Mouse (Mus musculus) heart, embryonic 14.5 days (tissue): ENCODE data around the gene 4930486L24Rik. TPM values are rescaled to one million over a fixed set of nuclear protein-coding genes. Genes with fewer than 3 reads are reported as not detected.

Experiments used
- ATAC-seq: fragments of 200-750 bp; cut with Nextera tagmentation; 2 replicates; pipeline ENCODE4 v1.8.0; 2017; ENCODE audit warnings: low read depth, moderate TSS enrichment; ENCODE audit not compliant: insufficient number of reproducible peaks, insufficient read depth, low FRiP score
- H3K27ac ChIP-seq, 2 experiments: fragments of 200-500 bp in 1 of 2; fragments of 300-500 bp in 1 of 2; sonication (generic) in 1 of 2; replicated peaks in 1 of 2; 2 replicates each; pipeline ENCODE4 v1.5.1; 2012 to 2014; ENCODE audit warnings: low read depth in 2 of 2, low read length in 2 of 2, control low read depth in 1 of 2, mild to moderate bottlenecking in 1 of 2, mixed read lengths in 1 of 2; ENCODE audit not compliant: control insufficient read depth in 1 of 2, insufficient read depth in 1 of 2
- H3K27me3 ChIP-seq: fragments of 300-500 bp; sonication (generic); 2 replicates; pipeline ENCODE4 v1.6.1; 2014; ENCODE audit warnings: mild to moderate bottlenecking, low read length, control low read depth; ENCODE audit not compliant: control insufficient read depth, insufficient read depth
- H3K36me3 ChIP-seq: fragments of 300-500 bp; sonication (generic); 2 replicates; pipeline ENCODE4 v1.6.1; 2014; ENCODE audit warnings: mild to moderate bottlenecking, control low read depth, low read length, mixed read lengths; ENCODE audit not compliant: control insufficient read depth, insufficient read depth
- H3K4me1 ChIP-seq, 2 experiments: fragments of 200-500 bp in 1 of 2; fragments of 300-500 bp in 1 of 2; sonication (generic) in 1 of 2; 2 replicates each; pipeline ENCODE4 v1.6.1; 2012 to 2014; ENCODE audit warnings: low read length in 2 of 2, control low read depth in 1 of 2, mixed read lengths in 1 of 2; ENCODE audit not compliant: control insufficient read depth in 2 of 2, insufficient read depth in 2 of 2
- H3K4me2 ChIP-seq: fragments of 300-500 bp; sonication (generic); 2 replicates; pipeline ENCODE4 v1.6.1; 2014; ENCODE audit warnings: mild to moderate bottlenecking, low read length
- H3K4me3 ChIP-seq, 2 experiments: fragments of 200-500 bp in 1 of 2; fragments of 300-500 bp in 1 of 2; sonication (generic) in 1 of 2; 2 replicates each; pipeline ENCODE4 v1.5.1; 2012 to 2014; ENCODE audit warnings: low read length in 2 of 2, mild to moderate bottlenecking in 2 of 2, control low read depth in 1 of 2, low read depth in 1 of 2, moderate library complexity in 1 of 2; ENCODE audit not compliant: control insufficient read depth in 1 of 2, insufficient read depth in 1 of 2
- H3K9ac ChIP-seq: fragments of 300-500 bp; sonication (generic); 2 replicates; pipeline ENCODE4 v1.6.1; 2014; ENCODE audit warnings: mild to moderate bottlenecking, low read length
- H3K9me3 ChIP-seq: fragments of 300-500 bp; sonication (generic); 2 replicates; pipeline ENCODE4 v1.6.1; 2016; ENCODE audit warnings: low read length, control low read depth; ENCODE audit not compliant: control insufficient read depth
- WGBS: fragments of 180-500 bp; shearing (Covaris S2); extraction: QIAGEN DNeasy Blood & Tissue Kit; methylation state at CpG from one replicate; pipeline ENCODE4 v1.1.7; 2014; 5-methylcytosine and 5-hydroxymethylcytosine counted together
- polyA plus RNA-seq: library from polyadenylated mRNA; unstranded; fragments of >200 nt; fragmentation: Nextera tagmentation; extraction: Ambion mirVana; gene quantifications from 2 replicates; pipeline ENCODE4 v1.2.1, GENCODE M21; 2014

The 4930486L24Rik gene
- polyA plus RNA-seq, 1 experiment from 2014 or later = 0.30 TPM

- Histone ChIP-seq H3K4me2 (no peak overlapping the region), H3K9ac (no peak overlapping the region), H3K27me3 (no peaks in the 10 kb centered on the region), H3K4me1 (no peaks in the 10 kb centered on the region), H3K36me3 (no peaks in the 10 kb centered on the region), H3K4me3 (no peak overlapping the region), H3K27ac (no peak overlapping the region), H3K9me3 (no peaks in the 10 kb centered on the region)
- no peak for ATAC-seq
- 75% methylated on average over 8 of the region's 8 CpGs for WGBS
These were observed 21.1 kb downstream of the 4930486L24Rik start for GRCm38 (mm10) chr13:60843153-60843552.

GRCm38 (mm10) chr13:60842703-60843102 lies 21.6 kb downstream of the 4930486L24Rik start:
- H3K9me3 ChIP-seq = no peaks in the 10 kb centered on the region
- 65% methylated on average over 6 of the region's 6 CpGs for WGBS
- no peak overlapping the region for H3K9ac ChIP-seq
- no peak overlapping the region for H3K27ac ChIP-seq
- ATAC-seq = no peak
- no peak overlapping the region for H3K4me2 ChIP-seq
- H3K27me3 ChIP-seq = no peaks in the 10 kb centered on the region
- H3K36me3 ChIP-seq = no peaks in the 10 kb centered on the region
- H3K4me1 ChIP-seq = no peaks in the 10 kb centered on the region
- no peak overlapping the region for H3K4me3 ChIP-seq

- H3K4me1 ChIP-seq = no peaks in the 10 kb centered on the region
- no peak overlapping the region for H3K27ac ChIP-seq
- no peak for ATAC-seq
- H3K4me2 ChIP-seq = no peak overlapping the region
- no peaks in the 10 kb centered on the region for H3K27me3 ChIP-seq
- 64% methylated on average over 2 of the region's 2 CpGs for WGBS
- H3K36me3 ChIP-seq = no peaks in the 10 kb centered on the region
- H3K4me3 ChIP-seq = no peak overlapping the region
- H3K9me3 ChIP-seq = no peaks in the 10 kb centered on the region
- H3K9ac ChIP-seq = no peak overlapping the region
These were observed 24.8 kb downstream of the 4930486L24Rik start for GRCm38 (mm10) chr13:60839353-60839902.

GRCm38 (mm10) chr13:60826052-60826451 lies 38.2 kb downstream of the 4930486L24Rik start:
- H3K9me3 ChIP-seq = no peaks in the 10 kb centered on the region
- no peak overlapping the region for H3K4me2 ChIP-seq
- no peak overlapping the region for H3K27ac ChIP-seq
- whole genome bisulfite sequencing = 47% methylated on average over 3 of the region's 3 CpGs
- no peak for ATAC-seq
- H3K4me1 ChIP-seq = no peaks in the 10 kb centered on the region
- H3K9ac ChIP-seq = no peak overlapping the region
- H3K36me3 ChIP-seq = no peaks in the 10 kb centered on the region
- no peak overlapping the region for H3K4me3 ChIP-seq
- H3K27me3 ChIP-seq = no peaks in the 10 kb centered on the region

- no peak overlapping the region for H3K4me3 ChIP-seq
- no peaks in the 10 kb centered on the region for H3K4me1 ChIP-seq
- WGBS = 61% methylated on average over 3 of the region's 3 CpGs
- no peak for ATAC-seq
- H3K36me3 ChIP-seq = no peaks in the 10 kb centered on the region
- no peak overlapping the region for H3K27ac ChIP-seq
- no peaks in the 10 kb centered on the region for H3K27me3 ChIP-seq
- H3K4me2 ChIP-seq = no peak overlapping the region
- H3K9ac ChIP-seq = no peak overlapping the region
- no peaks in the 10 kb centered on the region for H3K9me3 ChIP-seq
These were observed 43.6 kb downstream of the 4930486L24Rik start for GRCm38 (mm10) chr13:60820486-60821175.

GRCm38 (mm10) chr13:60819469-60819868 lies 44.8 kb downstream of the 4930486L24Rik start:
- H3K27me3 ChIP-seq = no peaks in the 10 kb centered on the region
- H3K4me3 ChIP-seq = no peak overlapping the region
- H3K27ac ChIP-seq = no peak overlapping the region
- no peaks in the 10 kb centered on the region for H3K4me1 ChIP-seq
- no peaks in the 10 kb centered on the region for H3K36me3 ChIP-seq
- WGBS = 9% methylated on average over 7 of the region's 7 CpGs
- no peak overlapping the region for H3K4me2 ChIP-seq
- ATAC-seq = no peak
- H3K9me3 ChIP-seq = no peaks in the 10 kb centered on the region
- no peak overlapping the region for H3K9ac ChIP-seq

GRCm38 (mm10) chr13:60813722-60814121 lies 50.6 kb downstream of the 4930486L24Rik start:
- no peaks in the 10 kb centered on the region for H3K36me3 ChIP-seq
- no peak overlapping the region for H3K4me3 ChIP-seq
- H3K27ac ChIP-seq = no peak overlapping the region
- WGBS = 44% methylated on average over 1 of the region's 1 CpGs
- no peaks in the 10 kb centered on the region for H3K4me1 ChIP-seq
- H3K4me2 ChIP-seq = no peak overlapping the region
- no peaks in the 10 kb centered on the region for H3K9me3 ChIP-seq
- H3K27me3 ChIP-seq = no peaks in the 10 kb centered on the region
- ATAC-seq = no peak
- H3K9ac ChIP-seq = no peak overlapping the region

- Histone ChIP-seq H3K27ac (no peak overlapping the region), H3K27me3 (no peaks in the 10 kb centered on the region), H3K4me2 (no peak overlapping the region), H3K4me3 (no peak overlapping the region), H3K9ac (no peak overlapping the region), H3K9me3 (no peaks in the 10 kb centered on the region), H3K4me1 (no peaks in the 10 kb centered on the region), H3K36me3 (no peaks in the 10 kb centered on the region)
- 55% methylated on average over 6 of the region's 6 CpGs for WGBS
- no peak for ATAC-seq
These were observed 51.5 kb downstream of the 4930486L24Rik start for GRCm38 (mm10) chr13:60812768-60813167.
